Mouse (Mus musculus) macrophage (primary cell): ENCODE data around the gene Ncapd2. TPM values are rescaled to one million over a fixed set of nuclear protein-coding genes. Genes with fewer than 3 reads are reported as not detected.

Experiments
- H3K27ac ChIP-seq: fragments of 350-480 bp; formaldehyde crosslinking; 2 replicates; pipeline ENCODE4 v1.9.0; 2021
- H3K36me3 ChIP-seq: fragments of 350-480 bp; formaldehyde crosslinking; 2 replicates; pipeline ENCODE4 v1.9.0; 2021; ENCODE audit errors: inconsistent target
- H3K4me3 ChIP-seq: fragments of 350-480 bp; formaldehyde crosslinking; 2 replicates; pipeline ENCODE4 v1.9.0; 2021; ENCODE audit errors: inconsistent target
- H3K79me2 ChIP-seq: fragments of 350-480 bp; formaldehyde crosslinking; 2 replicates; pipeline ENCODE4 v1.9.0; 2021; ENCODE audit errors: inconsistent target
- WGBS: methylation state at CpG from one replicate; pipeline ENCODE4 v1.1.7; 2026; ENCODE audit warnings: inconsistent platforms; ENCODE audit not compliant: missing documents; 5-methylcytosine and 5-hydroxymethylcytosine counted together
- polyA plus RNA-seq: library from polyadenylated mRNA; stranded (reverse); fragments of 250-400 nt; gene quantifications from 3 replicates; pipeline ENCODE4 v1.2.4, GENCODE M21; 2018; ENCODE audit warnings: inconsistent platforms

The Ncapd2 gene
- polyA plus RNA-seq, 1 experiment from 2014 or later: 10.3 TPM

GRCm38 (mm10) chr6:125195541-125196075, 4.1 kb upstream of the Ncapd2 start:
- H3K4me3 ChIP-seq: no peak overlapping the region
- H3K36me3 ChIP-seq: peaks cover 8% of the 10 kb centered on the region; the same call in 1 of the 2 replicates
- WGBS: 86% methylated on average over 1 of the region's 1 CpGs
- peaks cover 22% of the 10 kb centered on the region for H3K79me2 ChIP-seq
- H3K27ac ChIP-seq: no peak overlapping the region

- peaks cover 8% of the 10 kb centered on the region; the same call in 1 of the 2 replicates for H3K36me3 ChIP-seq
- peak overlapping the region; percentile 91; the same call in 1 of the 2 replicates for H3K4me3 ChIP-seq
- 48% methylated on average over 6 of the region's 7 CpGs for WGBS
- peak overlapping the region; percentile 4 for H3K27ac ChIP-seq
- H3K79me2 ChIP-seq: peaks cover 44% of the 10 kb centered on the region
These were observed 1.9 kb upstream of the Ncapd2 start for GRCm38 (mm10) chr6:125193390-125193789.

GRCm38 (mm10) chr6:125192841-125193240, 1.3 kb upstream of the Ncapd2 start:
- H3K36me3 ChIP-seq: peaks cover 8% of the 10 kb centered on the region; the same call in 1 of the 2 replicates
- H3K79me2 ChIP-seq: peaks cover 49% of the 10 kb centered on the region
- H3K27ac ChIP-seq: peak overlapping the region; percentile 94
- H3K4me3 ChIP-seq: peak overlapping the region; percentile 91
- WGBS: 30% methylated on average over 5 of the region's 5 CpGs

GRCm38 (mm10) chr6:125192016-125192714, 664 bp upstream of the Ncapd2 start:
- Histone ChIP-seq H3K27ac (peak overlapping the region; percentile 94), H3K36me3 (peaks cover 8% of the 10 kb centered on the region; the same call in 1 of the 2 replicates), H3K4me3 (peak overlapping the region; percentile 91), H3K79me2 (peaks cover 56% of the 10 kb centered on the region)
- WGBS: under 1% methylated on average over 32 of the region's 34 CpGs

- H3K27ac ChIP-seq: peak overlapping the region; percentile 75
- H3K79me2 ChIP-seq: peaks cover 60% of the 10 kb centered on the region
- H3K4me3 ChIP-seq: peak overlapping the region; percentile 91
- peaks cover 8% of the 10 kb centered on the region; the same call in 1 of the 2 replicates for H3K36me3 ChIP-seq
These were observed 685 bp downstream of the Ncapd2 start for GRCm38 (mm10) chr6:125190816-125191215.

GRCm38 (mm10) chr6:125186203-125186602, 5.3 kb downstream of the Ncapd2 start:
- Histone ChIP-seq H3K27ac (no peak overlapping the region), H3K4me3 (no peak overlapping the region), H3K79me2 (peaks cover 44% of the 10 kb centered on the region), H3K36me3 (no peaks in the 10 kb centered on the region; the same call in 1 of the 2 replicates)
- WGBS: 97% methylated on average over 10 of the region's 10 CpGs

GRCm38 (mm10) chr6:125182133-125182532, 9.4 kb downstream of the Ncapd2 start:
- Histone ChIP-seq H3K4me3 (no peak overlapping the region), H3K27ac (no peak overlapping the region), H3K36me3 (no peaks in the 10 kb centered on the region; the same call in 1 of the 2 replicates), H3K79me2 (peaks cover 3% of the 10 kb centered on the region; the same call in 1 of the 2 replicates)
- WGBS: 85% methylated on average over 4 of the region's 5 CpGs

- 97% methylated on average over 7 of the region's 7 CpGs for WGBS
- peaks cover 6% of the 10 kb centered on the region; the same call in 1 of the 2 replicates for H3K36me3 ChIP-seq
- no peak overlapping the region for H3K4me3 ChIP-seq
- H3K27ac ChIP-seq: no peak overlapping the region
- no peaks in the 10 kb centered on the region for H3K79me2 ChIP-seq
These were observed 11.9 kb downstream of the Ncapd2 start for GRCm38 (mm10) chr6:125179601-125180000.

GRCm38 (mm10) chr6:125175469-125175868, 16.0 kb downstream of the Ncapd2 start:
- H3K27ac ChIP-seq: no peak overlapping the region
- WGBS: 92% methylated on average over 5 of the region's 5 CpGs
- no peak overlapping the region for H3K4me3 ChIP-seq
- H3K79me2 ChIP-seq: no peaks in the 10 kb centered on the region
- H3K36me3 ChIP-seq: peaks cover 12% of the 10 kb centered on the region; the same call in 1 of the 2 replicates

GRCm38 (mm10) chr6:125173256-125173655, 18.2 kb downstream of the Ncapd2 start:
- H3K79me2 ChIP-seq: no peaks in the 10 kb centered on the region

GRCm38 (mm10) chr6:125172474-125172873, 19.0 kb downstream of the Ncapd2 start:
- H3K4me3 ChIP-seq: no peak overlapping the region
- H3K79me2 ChIP-seq: no peaks in the 10 kb centered on the region
- peaks cover 12% of the 10 kb centered on the region; the same call in 1 of the 2 replicates for H3K36me3 ChIP-seq
- no peak overlapping the region for H3K27ac ChIP-seq
- 94% methylated on average over 2 of the region's 2 CpGs for WGBS

More at GRCm38 (mm10) chr6:125173256-125173655, 18.2 kb downstream of the Ncapd2 start:
- Histone ChIP-seq H3K36me3 (peaks cover 12% of the 10 kb centered on the region; the same call in 1 of the 2 replicates), H3K4me3 (no peak overlapping the region), H3K27ac (no peak overlapping the region)
- WGBS: 96% methylated on average over 7 of the region's 7 CpGs

- 82% methylated on average over 6 of the region's 6 CpGs for WGBS
- no peak overlapping the region for H3K4me3 ChIP-seq
- H3K27ac ChIP-seq: no peak overlapping the region
- peaks cover 5% of the 10 kb centered on the region; the same call in 1 of the 2 replicates for H3K36me3 ChIP-seq
- peaks cover 2% of the 10 kb centered on the region for H3K79me2 ChIP-seq
These were observed 21.3 kb downstream of the Ncapd2 start for GRCm38 (mm10) chr6:125170194-125170593.

- peaks cover 23% of the 10 kb centered on the region for H3K79me2 ChIP-seq
- H3K36me3 ChIP-seq: no peaks in the 10 kb centered on the region; the same call in 1 of the 2 replicates
- H3K4me3 ChIP-seq: no peak overlapping the region
- H3K27ac ChIP-seq: no peak overlapping the region
- WGBS: 95% methylated on average over 14 of the region's 14 CpGs
These were observed 23.4 kb downstream of the Ncapd2 start for GRCm38 (mm10) chr6:125168086-125168485.

- 43% methylated on average over 10 of the region's 10 CpGs for WGBS
- H3K79me2 ChIP-seq: peaks cover 30% of the 10 kb centered on the region
- peak overlapping the region; percentile 68 for H3K4me3 ChIP-seq
- no peaks in the 10 kb centered on the region; the same call in 1 of the 2 replicates for H3K36me3 ChIP-seq
- peak overlapping the region; percentile 96 for H3K27ac ChIP-seq
These were observed 24.4 kb downstream of the Ncapd2 start for GRCm38 (mm10) chr6:125166861-125167650.
